Mouse (Mus musculus) gonadal fat pad, adult 2 months (tissue): ENCODE results near the gene Kcnk2. TPM values are rescaled to one million over a fixed set of nuclear protein-coding genes. Genes with fewer than 3 reads are reported as not detected.
"Not testable (repeated sequence)": the region's sequence is repeated elsewhere in the genome, so short reads cannot be mapped to it uniquely, and the experiment has no call there.

ENCODE experiments used
- DNase-seq: peaks from one replicate; pipeline ENCODE4 v3.0.0-alpha.2; 2012; ENCODE audit warnings: low read depth
- polyA plus RNA-seq: library from polyadenylated mRNA; depleted of rRNA; stranded (reverse); fragments of >200 nt; gene quantifications from 2 replicates; pipeline ENCODE4 v1.2.3, GENCODE M21; 2012

The Kcnk2 gene
- polyA plus RNA-seq, 1 experiment: 6.8 TPM

- DNase-seq: no peak
Measured at GRCm38 (mm10) chr1:189343301-189344251, 58.5 kb downstream of the Kcnk2 start.

- DNase-seq: no peak
Measured at GRCm38 (mm10) chr1:189342416-189343104, 59.5 kb downstream of the Kcnk2 start.

- DNase-seq: no peak
Measured at GRCm38 (mm10) chr1:189341381-189341917, 60.6 kb downstream of the Kcnk2 start.

- no peak for DNase-seq
Measured at GRCm38 (mm10) chr1:189315896-189316295, 86.2 kb downstream of the Kcnk2 start.

GRCm38 (mm10) chr1:189314495-189314894 lies 87.6 kb downstream of the Kcnk2 start:
- DNase-seq: no peak

- DNase-seq: no peak
Measured at GRCm38 (mm10) chr1:189313750-189314149, 88.3 kb downstream of the Kcnk2 start.

- no peak for DNase-seq
Measured at GRCm38 (mm10) chr1:189310145-189310544, 91.9 kb downstream of the Kcnk2 start.

GRCm38 (mm10) chr1:189304988-189305522 lies 97.0 kb downstream of the Kcnk2 start:
- DNase-seq: no peak

- peak; percentile 23 for DNase-seq
Measured at GRCm38 (mm10) chr1:189303001-189303400, 99.1 kb downstream of the Kcnk2 start.

GRCm38 (mm10) chr1:189293679-189294406 lies 108.2 kb downstream of the Kcnk2 start:
- DNase-seq: peak; percentile 75

GRCm38 (mm10) chr1:189290885-189291284 lies 111.2 kb downstream of the Kcnk2 start:
- no peak for DNase-seq

- DNase-seq: no peak
Measured at GRCm38 (mm10) chr1:189288948-189289347, 113.1 kb downstream of the Kcnk2 start.

GRCm38 (mm10) chr1:189272281-189272680 lies 129.8 kb downstream of the Kcnk2 start:
- DNase-seq: no peak

- no peak for DNase-seq
Measured at GRCm38 (mm10) chr1:189253631-189254030, 148.4 kb downstream of the Kcnk2 start.

- DNase-seq: no peak
Measured at GRCm38 (mm10) chr1:189253207-189253606, 148.9 kb downstream of the Kcnk2 start.

GRCm38 (mm10) chr1:189243206-189243605 lies 158.9 kb downstream of the Kcnk2 start:
- DNase-seq: not testable (repeated sequence)

- no peak for DNase-seq
Measured at GRCm38 (mm10) chr1:189235261-189235660, 166.8 kb downstream of the Kcnk2 start.

GRCm38 (mm10) chr1:189232829-189233228 lies 169.2 kb downstream of the Kcnk2 start:
- DNase-seq: no peak

GRCm38 (mm10) chr1:189228222-189229084 lies 173.6 kb downstream of the Kcnk2 start:
- DNase-seq: no peak

GRCm38 (mm10) chr1:189227479-189227878 lies 174.6 kb downstream of the Kcnk2 start:
- DNase-seq: no peak

- DNase-seq: no peak
Measured at GRCm38 (mm10) chr1:189219051-189219450, 183.0 kb downstream of the Kcnk2 start.
